Mouse (Mus musculus): Measurements from ENCODE around the gene AU018091.

DNA sequence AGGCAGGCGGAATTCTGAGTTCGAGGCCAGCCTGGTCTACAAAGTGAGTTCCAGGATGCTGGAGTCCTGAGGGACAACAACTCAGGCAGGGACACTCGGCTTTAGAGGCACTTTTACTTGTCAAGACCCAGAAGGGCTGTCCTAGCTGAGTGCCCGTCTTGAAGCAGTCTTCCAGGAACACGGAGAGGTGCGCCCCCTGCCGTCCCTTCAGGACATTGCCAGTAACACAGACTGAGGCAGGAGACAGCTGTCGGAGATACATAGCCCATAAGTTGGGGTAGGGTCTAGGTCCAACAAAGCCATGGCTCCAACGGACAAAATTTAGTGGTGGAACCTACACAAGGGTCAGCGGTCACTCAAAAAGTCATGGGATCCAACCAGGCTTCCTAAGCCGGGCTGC lies 29.9 kb upstream of the AU018091 start:
- TF ChIP-seq EP300 (IDR thresholded peaks at IDR 0.05; ENCODE audit: low read depth): no peak
- TF ChIP-seq CTCF (IDR thresholded peaks at IDR 0.05; ENCODE audit: low read depth): peak; percentile 77
